Mouse (Mus musculus) CH12.LX (cell line): ENCODE measurements around the gene Ahnak.

Experiments used
- CTCF ChIP-seq, 2 experiments: IDR thresholded peaks in 1 of 2; conservative IDR thresholded peaks in 1 of 2; 2 replicates each; pipeline ENCODE4 v1.5.1; 2011 to 2012; ENCODE audit warnings: low read depth in 2 of 2, low read length in 2 of 2, improper control_type of control experiment in 1 of 2, inconsistent platforms in 1 of 2, mild to moderate bottlenecking in 1 of 2, moderate library complexity in 1 of 2
- E2F4 ChIP-seq: IDR thresholded peaks from 2 replicates; pipeline ENCODE4 v1.6.1; 2011; ENCODE audit warnings: low read depth, low read length, improper control_type of control experiment; ENCODE audit not compliant: insufficient replicate concordance
- EP300 ChIP-seq: IDR thresholded peaks from 2 replicates; pipeline ENCODE4 v1.6.1; 2011; ENCODE audit warnings: low read length, improper control_type of control experiment
- MAX ChIP-seq: IDR thresholded peaks from 2 replicates; pipeline ENCODE4 v1.6.1; 2011; ENCODE audit warnings: low read length, improper control_type of control experiment
- NRF1 ChIP-seq: IDR thresholded peaks from 2 replicates; pipeline ENCODE4 v1.6.1; 2014; ENCODE audit warnings: low read depth, mild to moderate bottlenecking, inconsistent platforms, low read length, improper control_type of control experiment, moderate library complexity
- POLR2A ChIP-seq: IDR thresholded peaks from 2 replicates; pipeline ENCODE4 v1.6.1; 2011; ENCODE audit warnings: low read depth, mild to moderate bottlenecking, improper control_type of control experiment, low read length
- RCOR1 ChIP-seq: conservative IDR thresholded peaks from 2 replicates; pipeline ENCODE4 v1.6.1; 2012; ENCODE audit warnings: low read depth, mild to moderate bottlenecking, inconsistent platforms, low read length, improper control_type of control experiment
- SIN3A ChIP-seq: IDR thresholded peaks from 2 replicates; pipeline ENCODE4 v1.6.1; 2012; ENCODE audit warnings: low read length, improper control_type of control experiment, inconsistent platforms
- TCF12 ChIP-seq: IDR thresholded peaks from 2 replicates; pipeline ENCODE4 v1.6.1; 2014; ENCODE audit warnings: low read depth, mild to moderate bottlenecking, inconsistent platforms, low read length, improper control_type of control experiment
- USF1 ChIP-seq: IDR thresholded peaks from 2 replicates; pipeline ENCODE4 v1.6.1; 2014; ENCODE audit warnings: low read depth, mild to moderate bottlenecking, inconsistent platforms, low read length, improper control_type of control experiment
- ZKSCAN1 ChIP-seq: IDR thresholded peaks from 2 replicates; pipeline ENCODE4 v1.6.1; 2012; ENCODE audit warnings: low read depth, inconsistent platforms, low read length, improper control_type of control experiment, borderline replicate concordance

- TF ChIP-seq CTCF (conservative IDR thresholded peaks at IDR 0.05 in 1 of 2, IDR thresholded peaks at IDR 0.05 in 1 of 2; ENCODE audit: low read depth in 2 of 2, low read length in 2 of 2) = no peak
- no peak for TF ChIP-seq RCOR1
- no peak for TF ChIP-seq TCF12
- no peak for TF ChIP-seq EP300
- TF ChIP-seq NRF1 = no peak
- no peak for TF ChIP-seq MAX
- no peak for TF ChIP-seq SIN3A
- TF ChIP-seq ZKSCAN1 = no peak
- TF ChIP-seq E2F4 = no peak
- no peak for TF ChIP-seq POLR2A
- no peak for TF ChIP-seq USF1
Observed at GRCm38 (mm10) chr19:9026634-9027033, 37.5 kb downstream of the Ahnak start.
